12 mouse cellular contexts compared by ENCODE assay signal in the genomic region with DNA sequence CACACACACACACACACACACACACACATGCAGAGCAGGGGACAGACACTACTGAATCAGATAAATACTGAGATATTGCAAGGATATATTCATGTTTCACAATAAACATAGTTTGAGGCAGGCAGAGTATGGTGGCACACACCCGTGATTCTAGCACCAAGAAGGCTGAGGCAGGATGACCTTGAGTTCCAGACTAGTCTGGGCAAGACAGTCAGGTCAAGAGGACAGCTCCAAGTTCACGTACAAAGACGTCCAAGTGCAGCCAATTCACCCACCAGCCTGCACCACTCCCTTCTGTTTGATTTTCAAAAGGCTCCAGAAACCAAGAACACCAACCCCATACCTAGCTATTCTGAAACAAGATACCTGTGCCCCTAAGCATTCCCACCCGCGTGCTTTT. TPM values are rescaled to one million over a fixed set of nuclear protein-coding genes. Genes with fewer than 3 reads are reported as not detected.
DNase-seq lines count a peak whose midpoint lies in the region; ATAC-seq and TF ChIP-seq lines count a peak whose summit lies in the region.
"Had no signal": no experiment of that assay in that cellular context is flagged by ENCODE, and none has a peak within 500 bp of the region (broad histone marks: within the 10 kb centered on the region; RNA-seq: fewer than 3 reads in every experiment).

No protein-coding gene starts in this region.

- ATAC-seq in heart, postnatal 0 days (ENCODE audit: insufficient read depth, low read depth): no peak
- ATAC-seq in hindbrain, embryonic 15.5 days (ENCODE audit: low FRiP score, low read depth): no peak
- ATAC-seq in midbrain, embryonic 15.5 days (replicated peaks): no peak

- no peaks in the 10 kb centered on the region for H3K9me3 ChIP-seq in heart, postnatal 0 days (replicated peaks; ENCODE audit: control insufficient read depth, low read length)
- H3K9me3 ChIP-seq in hindbrain, embryonic 15.5 days: no peaks in the 10 kb centered on the region
- H3K9me3 ChIP-seq in midbrain, embryonic 15.5 days: no peaks in the 10 kb centered on the region
- H3K9me3 ChIP-seq: kidney, embryonic 15.5 days had no signal

- TF ChIP-seq EP300 in heart, postnatal 0 days (IDR thresholded peaks at IDR 0.05; ENCODE audit: low read depth): no peak

- no peak overlapping the region for H3K27ac ChIP-seq in heart, postnatal 0 days (ENCODE audit: low read depth)
- H3K27ac ChIP-seq in hindbrain, embryonic 15.5 days (replicated peaks): no peak overlapping the region
- H3K27ac ChIP-seq in midbrain, embryonic 15.5 days: no peak overlapping the region

- H3K9ac ChIP-seq in heart, postnatal 0 days (replicated peaks; ENCODE audit: low read depth, low read length): no peak overlapping the region
- peak overlapping the region; percentile 95; the same call in 1 of the 2 replicates for H3K9ac ChIP-seq in hindbrain, embryonic 15.5 days
- H3K9ac ChIP-seq in midbrain, embryonic 15.5 days: peak overlapping the region; percentile 91; the same call in 1 of the 2 replicates

- no peak overlapping the region for H3K4me3 ChIP-seq in heart, postnatal 0 days (ENCODE audit: low read depth, low read length)
- H3K4me3 ChIP-seq in hindbrain, embryonic 15.5 days: peak overlapping the region; percentile 98
- H3K4me3 ChIP-seq in midbrain, embryonic 15.5 days: peak overlapping the region; percentile 77

- H3K27me3 ChIP-seq in heart, postnatal 0 days (ENCODE audit: control insufficient read depth, insufficient read depth, low read length): no peaks in the 10 kb centered on the region
- no peaks in the 10 kb centered on the region for H3K27me3 ChIP-seq in hindbrain, embryonic 15.5 days
- no peaks in the 10 kb centered on the region for H3K27me3 ChIP-seq in midbrain, embryonic 15.5 days (replicated peaks)
- H3K27me3 ChIP-seq: CH12.LX; kidney, embryonic 15.5 days had no signal

- H3K4me2 ChIP-seq in heart, postnatal 0 days (ENCODE audit: low read depth, low read length): peak overlapping the region; percentile 97; the same call in 1 of the 2 replicates
- H3K4me2 ChIP-seq in hindbrain, embryonic 15.5 days: peak overlapping the region; percentile 78
- H3K4me2 ChIP-seq in midbrain, embryonic 15.5 days: peak overlapping the region; percentile 85

- TF ChIP-seq CTCF in heart, postnatal 0 days (IDR thresholded peaks at IDR 0.05; ENCODE audit: low read depth): no peak

- no peak for DNase-seq in heart, postnatal 0 days (ENCODE audit: low spot score)
- DNase-seq in heart, postnatal 14 days: no peak
- peak; percentile 53 for DNase-seq in ZHBTc4 (ENCODE audit: low read depth, low spot score)
- no peak for DNase-seq in spleen, postnatal 14 days (ENCODE audit: low spot score in 2 of 2)
- DNase-seq in urinary bladder, postnatal 25 days (ENCODE audit: low spot score): no peak
- DNase-seq in kidney, postnatal 4 days: no peak
- DNase-seq: adrenal gland, postnatal 25 days; gastrocnemius, postnatal 25 days had no signal

- H3K36me3 ChIP-seq in heart, postnatal 0 days (replicated peaks; ENCODE audit: control insufficient read depth, insufficient read depth, low read length): no peaks in the 10 kb centered on the region
- H3K36me3 ChIP-seq in hindbrain, embryonic 15.5 days: no peaks in the 10 kb centered on the region
- no peaks in the 10 kb centered on the region for H3K36me3 ChIP-seq in midbrain, embryonic 15.5 days (replicated peaks)
- H3K36me3 ChIP-seq: kidney, embryonic 15.5 days had no signal

- intact Hi-C loops in heart, postnatal 14 days (cut with DNase I): no loop called here

- 77% methylated on average over 5 of the region's 5 CpGs for WGBS in heart, postnatal 0 days
- 68% methylated on average over 5 of the region's 5 CpGs for WGBS in hindbrain, embryonic 15.5 days
- 63% methylated on average over 5 of the region's 5 CpGs for WGBS in midbrain, embryonic 15.5 days

- peaks cover 56% of the 10 kb centered on the region for H3K4me1 ChIP-seq in heart, postnatal 0 days (ENCODE audit: control insufficient read depth, insufficient read depth)
- peaks cover 76% of the 10 kb centered on the region for H3K4me1 ChIP-seq in hindbrain, embryonic 15.5 days (replicated peaks)
- peaks cover 87% of the 10 kb centered on the region for H3K4me1 ChIP-seq in midbrain, embryonic 15.5 days

RNA-seq across cellular contexts. Expression of a gene that starts 23.0 kb away (rescaled TPM):
- 16.9 and 24.8 TPM in 2 replicates for total RNA-seq in heart, postnatal 0 days (2014; rRNA removed; ENCODE audit: low replicate concordance)
- polyA plus RNA-seq in heart, postnatal 0 days (2015; fragmentation: Nextera tagmentation; extraction: Ambion mirVana): 10.6 and 11.1 TPM in 2 replicates
- total RNA-seq in heart, postnatal 14 days (2021): 100 to 1,000 TPM; 130 to 137 TPM
- polyA plus RNA-seq in hindbrain, embryonic 15.5 days (2015; fragmentation: Nextera tagmentation; extraction: Ambion mirVana): 15.9 and 17.0 TPM in 2 replicates
- polyA plus RNA-seq in midbrain, embryonic 15.5 days (2015; fragmentation: Nextera tagmentation; extraction: Ambion mirVana): 22.2 and 22.6 TPM in 2 replicates
